Mouse (Mus musculus) layer of hippocampus, adult 9-10 months (tissue): ENCODE data around the gene Tnni3k.

Experiments
- DNase-seq: peaks from one replicate; pipeline ENCODE4 v3.0.0; 2022; ENCODE audit warnings: low spot score

Tnni3k gene

DNA sequence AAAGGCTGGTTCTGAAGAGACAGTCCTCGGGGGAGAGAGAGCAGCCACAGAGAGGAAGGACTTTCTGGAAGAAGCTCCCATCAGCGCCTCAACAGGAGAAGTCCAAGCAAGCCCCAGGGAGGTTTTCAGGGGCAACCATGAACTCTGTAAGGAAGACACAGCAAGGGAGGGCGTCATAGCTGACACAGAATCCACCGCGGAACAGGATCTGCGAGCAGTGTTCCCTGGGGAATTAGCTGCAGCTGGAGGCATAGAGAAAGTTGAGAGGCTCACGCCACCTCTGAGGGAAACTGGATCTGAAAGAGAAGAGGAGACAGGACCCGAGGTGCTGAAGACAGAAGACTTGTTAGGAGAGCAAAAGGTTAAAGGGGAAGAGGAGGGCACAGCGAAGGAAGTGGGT, 291.8 kb downstream of the Tnni3k start:
- DNase-seq = no peak

DNA sequence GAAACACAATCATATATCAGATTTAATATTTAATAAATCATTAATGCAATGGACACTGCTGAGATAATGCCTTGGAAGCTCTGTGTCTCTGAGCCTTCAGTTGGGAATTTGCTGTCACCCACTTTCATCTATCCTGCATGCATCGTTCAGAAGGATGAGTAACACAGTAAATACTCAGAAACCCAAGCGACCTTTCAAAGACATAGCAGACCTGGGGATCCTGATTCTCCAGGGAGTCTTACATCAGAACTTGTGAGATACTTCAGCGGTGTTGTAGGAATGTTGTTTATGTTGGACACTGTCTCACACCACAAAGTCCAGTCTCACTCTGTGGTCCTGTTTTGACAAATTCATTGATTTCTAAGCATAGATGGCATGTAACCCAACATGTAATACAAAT, 294.1 kb downstream of the Tnni3k start:
- DNase-seq = no peak

DNA sequence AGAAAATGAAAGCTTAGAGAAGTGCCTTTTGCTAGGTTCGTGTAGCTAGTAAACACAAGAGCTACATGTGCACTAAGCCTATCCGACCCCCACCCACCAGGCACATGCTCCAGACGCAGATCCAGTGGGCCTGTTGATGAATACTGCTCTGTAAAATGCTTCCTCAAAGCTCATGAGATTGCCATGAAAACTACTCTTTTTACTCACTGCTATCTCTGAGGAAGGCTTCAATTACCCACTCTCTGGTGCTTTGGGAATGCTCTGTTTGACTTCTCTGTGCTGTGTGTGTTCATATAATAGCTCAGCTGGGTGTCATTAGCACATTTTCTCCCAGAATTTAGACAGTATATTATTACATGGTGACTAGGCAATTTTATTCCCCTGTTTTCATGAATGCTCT, 297.1 kb downstream of the Tnni3k start:
- no peak for DNase-seq

DNA sequence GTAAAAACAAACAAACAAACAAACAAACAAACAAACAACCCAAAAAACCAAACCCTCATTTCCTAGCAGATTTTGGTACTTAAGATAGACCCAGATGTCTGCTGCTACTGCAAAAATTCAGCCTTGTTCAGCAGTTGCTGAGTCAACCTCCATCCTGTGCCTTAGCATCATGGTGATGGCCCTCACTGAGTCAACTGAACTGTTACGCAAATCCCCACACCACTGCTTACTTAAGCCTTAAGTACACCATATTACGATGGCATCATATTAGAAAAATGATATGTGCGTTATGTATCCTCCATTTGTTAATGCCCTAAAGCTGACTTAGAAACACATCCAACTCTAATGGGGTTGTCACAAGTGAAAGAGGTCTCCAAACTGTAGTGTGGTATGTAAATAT, 300.0 kb downstream of the Tnni3k start:
- DNase-seq = no peak

DNA sequence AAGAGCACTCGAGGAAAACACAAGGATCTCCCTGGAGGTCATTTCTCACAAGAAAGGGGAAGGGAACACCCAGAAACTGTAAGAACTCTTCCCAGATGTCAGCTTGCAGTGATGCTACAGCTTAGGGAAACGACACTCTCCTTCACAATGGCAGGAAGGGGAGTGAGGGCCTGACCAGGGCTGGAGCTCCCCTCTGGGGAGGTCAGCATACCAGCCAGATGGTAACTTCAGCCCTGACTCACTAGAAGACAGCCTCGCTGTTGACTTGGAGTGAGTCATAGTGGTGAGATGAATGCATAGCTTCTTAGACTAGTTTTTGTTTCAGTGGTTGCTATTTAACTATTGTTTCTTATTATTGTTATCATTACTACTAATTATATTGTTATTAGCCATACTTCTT, 300.7 kb downstream of the Tnni3k start:
- no peak for DNase-seq

DNA sequence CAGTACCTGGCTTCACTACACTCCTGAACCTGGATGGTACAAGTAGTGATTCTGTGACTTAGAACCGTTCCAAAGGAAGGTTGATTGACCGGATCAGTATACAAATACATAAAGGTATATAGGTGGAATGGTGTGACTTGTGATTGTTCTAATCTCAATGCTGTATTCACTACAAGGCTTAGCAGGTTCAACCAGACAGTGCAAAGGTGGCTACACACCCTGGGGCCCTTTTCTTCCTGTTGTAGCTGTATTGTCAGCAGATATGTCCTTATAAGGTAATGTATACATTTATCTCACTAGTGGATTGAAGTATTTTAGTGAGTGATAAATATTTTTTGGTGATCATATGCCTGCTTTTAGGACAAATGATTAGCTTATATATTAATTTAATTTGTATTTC, 310.9 kb downstream of the Tnni3k start:
- DNase-seq = no peak

DNA sequence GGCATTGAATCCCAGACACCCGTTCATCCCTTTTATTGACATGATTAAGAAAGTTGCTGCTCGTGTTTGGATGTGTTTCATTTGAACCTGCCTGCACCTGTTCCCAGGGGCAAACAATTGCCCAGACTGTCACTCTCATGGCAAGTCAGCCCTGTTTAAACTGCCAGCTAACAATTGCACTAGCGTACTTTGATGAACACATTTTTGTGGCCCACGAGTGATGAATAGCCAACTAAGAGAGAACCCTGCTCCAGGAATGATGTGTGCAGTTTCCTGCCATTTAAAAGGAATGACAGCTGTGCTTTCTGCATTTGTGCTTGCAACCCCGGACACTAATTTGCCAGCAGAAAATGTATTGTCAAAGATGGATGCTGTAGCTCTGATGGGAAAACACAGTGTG, 312.3 kb downstream of the Tnni3k start:
- no peak for DNase-seq

DNA sequence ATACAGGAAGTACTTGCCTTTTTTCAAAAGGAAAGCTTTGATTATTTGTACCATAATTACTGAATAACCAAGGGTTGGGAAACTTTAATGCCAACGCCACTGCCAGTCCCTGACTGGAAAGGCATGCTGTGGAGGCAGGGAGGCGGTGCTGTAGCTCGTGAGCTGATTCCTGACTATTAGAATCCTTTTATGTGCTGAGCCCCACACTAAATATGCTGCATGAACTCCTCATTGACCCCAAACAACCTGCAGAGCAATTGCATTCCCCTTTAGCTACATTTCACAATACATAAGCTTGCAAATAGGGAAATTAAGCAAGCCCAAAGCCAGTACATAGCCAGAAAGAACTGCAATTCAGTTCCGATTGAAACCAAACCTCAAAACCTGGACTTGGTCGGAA, 313.7 kb downstream of the Tnni3k start:
- DNase-seq = no peak
